Mouse (Mus musculus) intestine, embryonic 16.5 days (tissue): ENCODE results near the gene Slc6a9. TPM values are rescaled to one million over a fixed set of nuclear protein-coding genes. Genes with fewer than 3 reads are reported as not detected.

Experiments used
- ATAC-seq: fragments of 200-750 bp; cut with Nextera tagmentation; 2 replicates; pipeline ENCODE4 v1.8.0; 2017; ENCODE audit warnings: moderate TSS enrichment, moderate library complexity
- H3K27ac ChIP-seq: fragments of 300-500 bp; sonication (generic); 2 replicates; pipeline ENCODE4 v1.5.1; 2014; ENCODE audit warnings: mild to moderate bottlenecking, low read length
- H3K27me3 ChIP-seq: fragments of 300-500 bp; sonication (generic); replicated peaks from 2 replicates; pipeline ENCODE4 v1.6.1; 2014; ENCODE audit warnings: low read length, control low read depth, mixed read lengths; ENCODE audit not compliant: control insufficient read depth, insufficient read depth
- H3K36me3 ChIP-seq: fragments of 300-500 bp; sonication (generic); 2 replicates; pipeline ENCODE4 v1.6.1; 2014; ENCODE audit warnings: low read length, control low read depth; ENCODE audit not compliant: control insufficient read depth, insufficient read depth
- H3K4me1 ChIP-seq: fragments of 300-500 bp; sonication (generic); 2 replicates; pipeline ENCODE4 v1.6.1; 2014; ENCODE audit warnings: low read length, control low read depth, mixed read lengths; ENCODE audit not compliant: control insufficient read depth, insufficient read depth
- H3K4me2 ChIP-seq: fragments of 300-500 bp; sonication (generic); 2 replicates; pipeline ENCODE4 v1.6.1; 2014; ENCODE audit warnings: low read depth, low read length, control low read depth
- H3K4me3 ChIP-seq: fragments of 300-500 bp; sonication (generic); 2 replicates; pipeline ENCODE4 v1.5.1; 2014; ENCODE audit warnings: mild to moderate bottlenecking, low read length
- H3K9ac ChIP-seq: fragments of 300-500 bp; sonication (generic); 2 replicates; pipeline ENCODE4 v1.6.1; 2014; ENCODE audit warnings: low read depth, low read length
- H3K9me3 ChIP-seq: fragments of 300-500 bp; sonication (generic); 2 replicates; pipeline ENCODE4 v1.6.1; 2016; ENCODE audit warnings: low read length, control low read depth; ENCODE audit not compliant: control insufficient read depth
- WGBS: fragments of 180-500 bp; shearing (Covaris S2); extraction: QIAGEN DNeasy Blood & Tissue Kit; methylation state at CpG from one replicate; pipeline ENCODE4 v1.1.7; 2014; 5-methylcytosine and 5-hydroxymethylcytosine counted together
- polyA plus RNA-seq: library from polyadenylated mRNA; unstranded; fragments of >200 nt; fragmentation: Nextera tagmentation; extraction: Ambion mirVana; gene quantifications from 2 replicates; pipeline ENCODE4 v1.2.1, GENCODE M21; 2015

The Slc6a9 gene
- polyA plus RNA-seq, 1 experiment from 2014 or later = 10.8 TPM

DNA sequence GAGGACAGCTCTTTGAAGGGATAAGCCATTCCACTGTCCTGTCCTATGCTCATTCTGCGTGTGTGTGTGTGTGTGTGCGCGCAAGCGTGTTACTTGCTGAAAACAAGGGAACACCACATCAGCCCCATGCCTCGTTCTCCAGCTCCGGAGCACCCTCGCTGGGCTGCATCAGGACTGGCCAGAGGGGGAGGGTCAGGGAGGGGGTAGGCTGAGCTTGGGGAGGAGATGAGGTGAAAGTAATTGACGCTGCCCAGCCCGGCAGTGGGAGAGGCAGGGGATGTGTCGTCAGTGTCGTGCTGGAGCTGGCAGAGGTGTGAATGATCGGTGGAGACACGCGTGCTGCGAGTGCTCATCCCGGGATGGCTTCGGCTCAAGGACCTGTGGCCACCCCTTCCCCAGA is 14.8 kb downstream of the Slc6a9 start:
- 54% methylated on average over 17 of the region's 17 CpGs for WGBS
- no peak overlapping the region for H3K4me2 ChIP-seq
- no peaks in the 10 kb centered on the region for H3K9me3 ChIP-seq
- no peaks in the 10 kb centered on the region for H3K27me3 ChIP-seq
- H3K36me3 ChIP-seq = no peaks in the 10 kb centered on the region
- no peaks in the 10 kb centered on the region for H3K4me1 ChIP-seq
- no peak overlapping the region for H3K9ac ChIP-seq
- H3K4me3 ChIP-seq = no peak overlapping the region
- no peak overlapping the region for H3K27ac ChIP-seq
- no peak for ATAC-seq

DNA sequence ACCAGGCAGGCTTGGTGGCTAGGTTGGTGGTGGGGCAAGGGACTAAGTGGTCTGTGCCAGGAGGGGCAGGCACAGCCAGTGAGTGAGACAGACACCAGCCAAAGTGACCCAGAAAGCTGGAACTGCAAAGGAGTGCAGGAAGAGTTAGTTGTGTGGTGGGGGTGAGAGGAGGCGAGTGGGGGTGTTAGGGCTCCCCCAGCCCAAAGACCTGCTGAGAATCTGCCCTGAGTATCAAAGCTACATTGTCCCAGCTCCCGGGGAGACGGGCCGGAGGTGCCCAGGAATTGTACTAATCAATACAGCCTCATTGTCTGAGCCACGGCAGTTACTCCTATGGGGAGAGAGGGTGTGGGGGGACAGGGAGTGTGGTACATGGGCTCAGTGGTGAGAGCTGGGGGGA is 15.2 kb downstream of the Slc6a9 start:
- Histone ChIP-seq H3K4me1 (no peaks in the 10 kb centered on the region), H3K4me2 (no peak overlapping the region), H3K36me3 (no peaks in the 10 kb centered on the region), H3K9ac (no peak overlapping the region), H3K4me3 (no peak overlapping the region), H3K27me3 (no peaks in the 10 kb centered on the region), H3K9me3 (no peaks in the 10 kb centered on the region), H3K27ac (no peak overlapping the region)
- no peak for ATAC-seq
- WGBS = 69% methylated on average over 5 of the region's 5 CpGs

GRCm38 (mm10) chr4:117850176-117850575 is 15.9 kb downstream of the Slc6a9 start:
- Histone ChIP-seq H3K4me3 (no peak overlapping the region), H3K4me2 (no peak overlapping the region), H3K36me3 (no peaks in the 10 kb centered on the region), H3K27me3 (no peaks in the 10 kb centered on the region), H3K9me3 (no peaks in the 10 kb centered on the region), H3K27ac (no peak overlapping the region), H3K9ac (no peak overlapping the region), H3K4me1 (no peaks in the 10 kb centered on the region)
- 84% methylated on average over 7 of the region's 7 CpGs for WGBS
- no peak for ATAC-seq

DNA sequence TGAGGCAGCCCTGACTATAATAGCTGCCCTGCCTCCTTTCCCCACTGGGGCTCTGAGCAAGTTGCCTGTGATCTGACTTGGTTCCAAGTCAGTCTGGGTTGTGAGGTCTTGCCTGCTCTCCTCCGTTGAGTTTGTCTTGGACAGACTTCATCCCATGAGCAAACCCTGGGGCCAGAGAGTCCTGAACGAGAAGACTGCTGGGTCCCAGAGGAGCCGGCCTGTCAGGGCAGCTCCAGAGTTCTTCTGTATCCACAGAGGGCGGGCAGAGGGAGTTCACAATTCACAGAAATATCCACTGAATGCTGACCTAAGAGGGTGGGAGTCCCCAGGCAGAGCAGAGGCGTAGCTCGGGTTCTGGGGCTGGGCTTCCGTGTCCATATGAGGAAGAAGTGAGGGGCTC is 16.6 kb downstream of the Slc6a9 start:
- Histone ChIP-seq H3K36me3 (no peaks in the 10 kb centered on the region), H3K4me2 (no peak overlapping the region), H3K9ac (no peak overlapping the region), H3K27me3 (no peaks in the 10 kb centered on the region), H3K4me1 (no peaks in the 10 kb centered on the region), H3K9me3 (no peaks in the 10 kb centered on the region), H3K4me3 (no peak overlapping the region), H3K27ac (no peak overlapping the region)
- WGBS = 76% methylated on average over 7 of the region's 7 CpGs
- no peak for ATAC-seq

GRCm38 (mm10) chr4:117852152-117852868 is 18.0 kb downstream of the Slc6a9 start:
- WGBS = 82% methylated on average over 10 of the region's 10 CpGs
- H3K4me1 ChIP-seq = no peaks in the 10 kb centered on the region
- H3K4me2 ChIP-seq = no peak overlapping the region
- H3K27ac ChIP-seq = no peak overlapping the region
- H3K36me3 ChIP-seq = no peaks in the 10 kb centered on the region
- H3K4me3 ChIP-seq = no peak overlapping the region
- ATAC-seq = no peak
- H3K9ac ChIP-seq = no peak overlapping the region
- H3K9me3 ChIP-seq = no peaks in the 10 kb centered on the region
- H3K27me3 ChIP-seq = no peaks in the 10 kb centered on the region

DNA sequence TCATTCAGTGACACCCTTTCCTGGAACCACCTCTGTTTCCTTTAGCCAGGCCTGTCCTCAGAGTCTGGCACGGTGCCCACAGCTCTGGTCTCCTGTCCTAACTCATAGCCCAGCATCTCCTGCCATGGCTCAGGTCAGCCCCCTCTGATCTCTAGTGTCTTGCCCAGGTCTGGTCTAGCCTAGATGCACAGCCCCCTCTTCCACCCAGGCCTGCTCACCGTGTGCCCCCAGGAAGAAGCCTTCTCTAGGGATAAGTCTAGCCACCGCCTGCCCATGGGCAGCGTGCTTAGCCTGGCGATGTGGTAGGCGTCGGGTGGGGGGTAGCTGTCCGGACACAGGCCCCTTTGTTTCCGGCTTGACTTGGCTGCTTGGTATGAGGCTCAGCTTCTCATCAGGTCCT is 20.8 kb downstream of the Slc6a9 start:
- no peak overlapping the region for H3K4me3 ChIP-seq
- WGBS = 79% methylated on average over 9 of the region's 9 CpGs
- H3K36me3 ChIP-seq = no peaks in the 10 kb centered on the region
- H3K4me2 ChIP-seq = no peak overlapping the region
- no peak overlapping the region for H3K9ac ChIP-seq
- H3K4me1 ChIP-seq = peaks cover 9% of the 10 kb centered on the region
- H3K27me3 ChIP-seq = no peaks in the 10 kb centered on the region
- no peaks in the 10 kb centered on the region for H3K9me3 ChIP-seq
- no peak for ATAC-seq
- no peak overlapping the region for H3K27ac ChIP-seq

- ATAC-seq = peak; percentile 43; the same call in 1 of the 2 replicates
- 75% methylated on average over 3 of the region's 3 CpGs for WGBS
These were observed 24.5 kb downstream of the Slc6a9 start for GRCm38 (mm10) chr4:117858794-117859193.

DNA sequence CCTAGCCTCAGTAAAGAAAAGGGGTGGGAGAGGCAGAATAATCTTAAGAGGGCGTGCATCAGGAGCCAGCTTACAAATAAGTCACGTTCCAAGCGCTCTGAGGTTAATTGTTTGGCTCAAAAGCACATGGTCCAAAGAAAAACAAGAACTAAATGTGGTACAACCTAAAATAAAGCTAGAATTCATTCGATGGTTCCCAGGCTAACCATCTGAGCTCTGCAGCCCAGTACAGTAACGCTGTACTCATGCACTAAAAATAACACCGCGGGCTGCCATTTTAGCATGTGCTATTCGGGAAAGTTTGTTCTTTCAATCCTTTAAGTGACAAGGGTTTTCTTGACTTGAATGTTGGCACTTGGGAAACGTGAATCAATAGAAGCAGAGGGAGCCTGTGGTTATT is 26.3 kb downstream of the Slc6a9 start:
- Histone ChIP-seq H3K27ac (no peak overlapping the region), H3K4me2 (no peak overlapping the region), H3K4me3 (no peak overlapping the region), H3K9me3 (no peaks in the 10 kb centered on the region), H3K36me3 (0 out of 2 replicates have a peak, but pooled peaks cover 2% of the 10 kb centered on the region), H3K4me1 (peaks cover 13% of the 10 kb centered on the region), H3K27me3 (no peaks in the 10 kb centered on the region), H3K9ac (no peak overlapping the region)
- no peak for ATAC-seq
- WGBS = 87% methylated on average over 9 of the region's 9 CpGs

More at GRCm38 (mm10) chr4:117858794-117859193, 24.5 kb downstream of the Slc6a9 start:
- H3K27me3 ChIP-seq = no peaks in the 10 kb centered on the region
- H3K36me3 ChIP-seq = no peaks in the 10 kb centered on the region
- no peak overlapping the region for H3K4me3 ChIP-seq
- no peaks in the 10 kb centered on the region for H3K9me3 ChIP-seq
- no peak overlapping the region for H3K9ac ChIP-seq
- H3K4me2 ChIP-seq = no peak overlapping the region
- H3K27ac ChIP-seq = no peak overlapping the region
- H3K4me1 ChIP-seq = peaks cover 11% of the 10 kb centered on the region

DNA sequence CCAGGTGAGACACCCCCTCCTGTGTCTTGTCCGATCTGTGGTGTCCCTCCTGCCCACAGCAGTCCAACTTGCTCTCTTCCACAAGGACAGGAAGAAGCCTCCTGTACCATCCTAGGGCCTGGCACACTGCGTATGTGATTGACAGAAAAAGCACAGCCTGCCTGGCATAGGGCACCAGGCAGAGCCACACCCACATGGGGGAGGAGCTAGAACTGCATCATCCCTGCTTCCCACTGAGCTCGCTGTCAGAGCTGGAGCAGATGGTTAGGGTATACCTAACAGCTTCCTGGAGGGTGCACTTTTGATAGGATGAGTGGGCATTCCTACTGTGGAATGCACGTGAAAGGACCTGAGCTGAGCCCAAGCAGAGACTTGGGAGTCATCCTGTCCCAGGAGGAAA is 28.5 kb downstream of the Slc6a9 start:
- H3K36me3 ChIP-seq = 0 out of 2 replicates have a peak, but pooled peaks cover 2% of the 10 kb centered on the region
- no peaks in the 10 kb centered on the region for H3K27me3 ChIP-seq
- 55% methylated on average over 4 of the region's 4 CpGs for WGBS
- H3K9ac ChIP-seq = no peak overlapping the region
- no peak overlapping the region for H3K27ac ChIP-seq
- peaks cover 23% of the 10 kb centered on the region for H3K4me1 ChIP-seq
- H3K4me3 ChIP-seq = no peak overlapping the region
- no peak overlapping the region for H3K4me2 ChIP-seq
- H3K9me3 ChIP-seq = no peaks in the 10 kb centered on the region
- ATAC-seq = no peak; the same call in 1 of the 2 replicates

- 0 out of 2 replicates have a peak overlapping the region, but pooled peaks have one; percentile 8 for H3K4me2 ChIP-seq
- peak; percentile 57 for ATAC-seq
- 65% methylated on average over 9 of the region's 9 CpGs for WGBS
- H3K27ac ChIP-seq = no peak overlapping the region
- H3K4me1 ChIP-seq = peaks cover 17% of the 10 kb centered on the region
- no peak overlapping the region for H3K9ac ChIP-seq
- 0 out of 2 replicates have a peak, but pooled peaks cover 2% of the 10 kb centered on the region for H3K36me3 ChIP-seq
- no peak overlapping the region for H3K4me3 ChIP-seq
- H3K27me3 ChIP-seq = no peaks in the 10 kb centered on the region
- no peaks in the 10 kb centered on the region for H3K9me3 ChIP-seq
These were observed 31.8 kb downstream of the Slc6a9 start for GRCm38 (mm10) chr4:117866083-117866482.
